Mouse (Mus musculus): ENCODE results near the gene Cgnl1. TPM values are rescaled to one million over a fixed set of nuclear protein-coding genes. Genes with fewer than 3 reads are reported as not detected.

Gene Cgnl1
- total and polyA plus RNA-seq, 2 experiments from 2014 or later, result 4.9 to 5.7 TPM

- no peak overlapping the region for H3K4me2 ChIP-seq (ENCODE audit: low read depth, low read length, poor library complexity, severe bottlenecking)
- H3K9me3 ChIP-seq (ENCODE audit: low read length), result no peaks in the 10 kb centered on the region
- H3K36me3 ChIP-seq (ENCODE audit: insufficient read depth, low read length), result no peaks in the 10 kb centered on the region
- no peak for TF ChIP-seq CTCF (IDR thresholded peaks at IDR 0.05)
- H3K4me1 ChIP-seq (ENCODE audit: insufficient read depth, low read length), result no peaks in the 10 kb centered on the region
- H3K27me3 ChIP-seq (ENCODE audit: insufficient read depth, low read length), result no peaks in the 10 kb centered on the region
- ATAC-seq (ENCODE audit: low FRiP score), result no peak
- H3K9ac ChIP-seq (replicated peaks; ENCODE audit: low read length, poor library complexity, severe bottlenecking), result no peak overlapping the region
- H3K4me3 ChIP-seq (ENCODE audit: low read depth, low read length), result no peak overlapping the region
- WGBS, result 88% methylated on average over 11 of the region's 11 CpGs
- no peak for DNase-seq (ENCODE audit: low spot score)
- H3K27ac ChIP-seq (ENCODE audit: low read depth, low read length), result no peak overlapping the region
These were observed 62.2 kb downstream of the Cgnl1 start for GRCm38 (mm10) chr9:71709199-71709598.

DNA sequence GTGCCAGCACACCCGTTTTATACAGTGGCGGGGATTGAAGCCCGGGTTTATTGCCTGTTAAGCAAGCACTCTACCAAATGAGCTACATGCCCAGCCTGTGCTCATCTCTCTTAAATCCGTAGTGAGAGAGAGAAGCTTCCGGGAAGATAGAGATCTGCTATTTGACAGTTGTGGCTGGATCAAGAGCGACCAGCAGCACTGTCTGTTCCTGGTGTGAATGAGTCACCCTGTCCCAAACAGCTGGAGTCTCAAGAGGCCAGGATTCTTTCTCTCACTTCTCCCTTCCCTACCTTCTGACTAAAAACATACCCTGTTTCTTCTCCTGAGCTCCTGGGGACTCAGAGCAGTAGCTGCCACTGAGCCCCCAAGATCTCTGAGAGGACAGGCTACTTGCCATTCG is 63.4 kb downstream of the Cgnl1 start:
- ATAC-seq (ENCODE audit: low FRiP score) (no peak), DNase-seq (ENCODE audit: low spot score) (no peak)
- no peaks in the 10 kb centered on the region for H3K27me3 ChIP-seq (ENCODE audit: insufficient read depth, low read length)
- no peak overlapping the region for H3K4me3 ChIP-seq (ENCODE audit: low read depth, low read length)
- no peak for TF ChIP-seq CTCF (IDR thresholded peaks at IDR 0.05)
- no peaks in the 10 kb centered on the region for H3K36me3 ChIP-seq (ENCODE audit: insufficient read depth, low read length)
- H3K9ac ChIP-seq (replicated peaks; ENCODE audit: low read length, poor library complexity, severe bottlenecking), result no peak overlapping the region
- no peaks in the 10 kb centered on the region for H3K4me1 ChIP-seq (ENCODE audit: insufficient read depth, low read length)
- no peaks in the 10 kb centered on the region for H3K9me3 ChIP-seq (ENCODE audit: low read length)
- H3K4me2 ChIP-seq (ENCODE audit: low read depth, low read length, poor library complexity, severe bottlenecking), result no peak overlapping the region
- 88% methylated on average over 7 of the region's 7 CpGs for WGBS
- H3K27ac ChIP-seq (ENCODE audit: low read depth, low read length), result no peak overlapping the region

- H3K27ac ChIP-seq (ENCODE audit: low read depth, low read length), result no peak overlapping the region
- DNase-seq (ENCODE audit: low spot score) (no peak), ATAC-seq (ENCODE audit: low FRiP score) (no peak)
- 83% methylated on average over 13 of the region's 13 CpGs for WGBS
- H3K9me3 ChIP-seq (ENCODE audit: low read length), result no peaks in the 10 kb centered on the region
- no peak overlapping the region for H3K4me3 ChIP-seq (ENCODE audit: low read depth, low read length)
- no peak for TF ChIP-seq CTCF (IDR thresholded peaks at IDR 0.05)
- no peaks in the 10 kb centered on the region for H3K27me3 ChIP-seq (ENCODE audit: insufficient read depth, low read length)
- H3K36me3 ChIP-seq (ENCODE audit: insufficient read depth, low read length), result no peaks in the 10 kb centered on the region
- no peak overlapping the region for H3K9ac ChIP-seq (replicated peaks; ENCODE audit: low read length, poor library complexity, severe bottlenecking)
- no peaks in the 10 kb centered on the region for H3K4me1 ChIP-seq (ENCODE audit: insufficient read depth, low read length)
- no peak overlapping the region for H3K4me2 ChIP-seq (ENCODE audit: low read depth, low read length, poor library complexity, severe bottlenecking)
These were observed 66.9 kb downstream of the Cgnl1 start for GRCm38 (mm10) chr9:71704332-71705014.

- no peak for DNase-seq (ENCODE audit: low spot score)
- H3K36me3 ChIP-seq (ENCODE audit: insufficient read depth, low read length), result no peaks in the 10 kb centered on the region
- no peak overlapping the region for H3K9ac ChIP-seq (replicated peaks; ENCODE audit: low read length, poor library complexity, severe bottlenecking)
- no peak overlapping the region for H3K4me3 ChIP-seq (ENCODE audit: low read depth, low read length)
- 90% methylated on average over 5 of the region's 5 CpGs for WGBS
- H3K27me3 ChIP-seq (ENCODE audit: insufficient read depth, low read length), result no peaks in the 10 kb centered on the region
- TF ChIP-seq CTCF (IDR thresholded peaks at IDR 0.05), result no peak
- 0 out of 2 replicates have a peak, but pooled peaks cover under 1% of the 10 kb centered on the region for H3K4me1 ChIP-seq (ENCODE audit: insufficient read depth, low read length)
- H3K9me3 ChIP-seq (ENCODE audit: low read length), result no peaks in the 10 kb centered on the region
- ATAC-seq (ENCODE audit: low FRiP score), result no peak
- H3K27ac ChIP-seq (ENCODE audit: low read depth, low read length), result no peak overlapping the region
- H3K4me2 ChIP-seq (ENCODE audit: low read depth, low read length, poor library complexity, severe bottlenecking), result no peak overlapping the region
These were observed 72.3 kb downstream of the Cgnl1 start for GRCm38 (mm10) chr9:71699087-71699486.

- no peak for ATAC-seq (ENCODE audit: low FRiP score)
- Histone ChIP-seq H3K9me3 (ENCODE audit: low read length) (no peaks in the 10 kb centered on the region), H3K9ac (replicated peaks; ENCODE audit: low read length, poor library complexity, severe bottlenecking) (no peak overlapping the region), H3K4me1 (ENCODE audit: insufficient read depth, low read length) (0 out of 2 replicates have a peak, but pooled peaks cover 2% of the 10 kb centered on the region), H3K36me3 (ENCODE audit: insufficient read depth, low read length) (no peaks in the 10 kb centered on the region), H3K27me3 (ENCODE audit: insufficient read depth, low read length) (no peaks in the 10 kb centered on the region), H3K4me3 (ENCODE audit: low read depth, low read length) (no peak overlapping the region), H3K4me2 (ENCODE audit: low read depth, low read length, poor library complexity, severe bottlenecking) (no peak overlapping the region), H3K27ac (ENCODE audit: low read depth, low read length) (no peak overlapping the region)
- TF ChIP-seq CTCF (IDR thresholded peaks at IDR 0.05), result no peak
- 77% methylated on average over 3 of the region's 3 CpGs for WGBS
- no peak for DNase-seq (ENCODE audit: low spot score)
These were observed 73.3 kb downstream of the Cgnl1 start for GRCm38 (mm10) chr9:71698116-71698515.

- WGBS, result 89% methylated on average over 2 of the region's 2 CpGs
- no peak for DNase-seq (ENCODE audit: low spot score)
These were observed 74.2 kb downstream of the Cgnl1 start for GRCm38 (mm10) chr9:71697189-71697588.

More at GRCm38 (mm10) chr9:71697189-71697588, 74.2 kb downstream of the Cgnl1 start:
- Histone ChIP-seq H3K27me3 (ENCODE audit: insufficient read depth, low read length) (no peaks in the 10 kb centered on the region), H3K4me3 (ENCODE audit: low read depth, low read length) (no peak overlapping the region), H3K4me1 (ENCODE audit: insufficient read depth, low read length) (0 out of 2 replicates have a peak, but pooled peaks cover 2% of the 10 kb centered on the region), H3K4me2 (ENCODE audit: low read depth, low read length, poor library complexity, severe bottlenecking) (no peak overlapping the region), H3K27ac (ENCODE audit: low read depth, low read length) (no peak overlapping the region), H3K36me3 (ENCODE audit: insufficient read depth, low read length) (no peaks in the 10 kb centered on the region), H3K9ac (replicated peaks; ENCODE audit: low read length, poor library complexity, severe bottlenecking) (no peak overlapping the region), H3K9me3 (ENCODE audit: low read length) (no peaks in the 10 kb centered on the region)
- ATAC-seq (ENCODE audit: low FRiP score), result no peak
- TF ChIP-seq CTCF (IDR thresholded peaks at IDR 0.05), result no peak

Data from midbrain, postnatal 0 days (tissue).